Mouse (Mus musculus) ovary, postnatal 14 days (tissue): ENCODE measurements around the gene Lhx6.
A peak's percentile ranks its signal among the peaks of the same experiment; 100 is the strongest.
"Not testable (repeated sequence)": the region's sequence is repeated elsewhere in the genome, so short reads cannot be mapped to it uniquely, and the experiment has no call there.

Source experiments
- DNase-seq: peaks from one replicate; pipeline ENCODE4 v3.0.0; 2022; ENCODE audit warnings: low spot score

Gene Lhx6

DNA sequence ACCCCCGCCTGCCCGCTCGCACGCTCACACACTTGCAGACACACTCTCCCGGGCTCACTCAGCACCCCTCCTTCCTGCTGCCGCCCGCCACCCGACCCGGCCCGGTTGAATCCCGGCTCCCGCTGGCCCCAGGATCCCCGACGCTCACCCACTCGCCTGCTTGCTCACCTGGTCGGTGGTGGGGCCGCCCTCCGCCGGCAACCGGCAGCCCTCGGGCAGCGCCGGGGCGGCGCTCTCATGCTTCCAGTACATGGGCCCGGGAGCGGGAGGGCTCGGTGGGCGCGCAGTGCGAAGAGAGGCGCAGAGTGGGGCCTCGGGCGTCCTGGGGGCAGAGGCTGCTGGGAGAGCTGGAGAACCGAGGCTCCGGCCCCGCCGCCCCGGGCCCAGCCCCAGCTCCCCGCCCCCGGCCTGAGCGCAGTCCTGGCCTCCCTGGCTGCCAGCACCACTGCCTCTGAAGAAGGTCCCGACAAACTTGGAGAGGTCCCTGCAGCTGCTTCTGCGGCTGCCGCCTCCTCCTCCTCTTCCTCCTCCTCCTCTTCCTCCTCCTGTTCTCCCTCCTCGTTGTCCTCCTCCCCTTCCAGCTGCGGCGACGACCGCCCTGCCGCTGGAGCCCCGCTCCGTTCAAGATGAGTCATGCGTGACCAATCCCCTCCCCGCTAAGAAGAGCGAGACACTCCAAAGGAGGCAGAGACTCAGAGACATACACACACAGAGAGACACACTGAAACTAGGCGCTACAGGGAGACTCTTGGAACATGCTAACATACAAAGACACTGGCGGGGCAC, at the start of gene Lhx6:
Gene Lhx6 (minus strand): TSS at position 453 of the 786 bp plus-strand sequence.
- no peak for DNase-seq

GRCm38 (mm10) chr2:36152401-36152800, 47.2 kb upstream of the Lhx6 start:
- not testable (repeated sequence) for DNase-seq

DNA sequence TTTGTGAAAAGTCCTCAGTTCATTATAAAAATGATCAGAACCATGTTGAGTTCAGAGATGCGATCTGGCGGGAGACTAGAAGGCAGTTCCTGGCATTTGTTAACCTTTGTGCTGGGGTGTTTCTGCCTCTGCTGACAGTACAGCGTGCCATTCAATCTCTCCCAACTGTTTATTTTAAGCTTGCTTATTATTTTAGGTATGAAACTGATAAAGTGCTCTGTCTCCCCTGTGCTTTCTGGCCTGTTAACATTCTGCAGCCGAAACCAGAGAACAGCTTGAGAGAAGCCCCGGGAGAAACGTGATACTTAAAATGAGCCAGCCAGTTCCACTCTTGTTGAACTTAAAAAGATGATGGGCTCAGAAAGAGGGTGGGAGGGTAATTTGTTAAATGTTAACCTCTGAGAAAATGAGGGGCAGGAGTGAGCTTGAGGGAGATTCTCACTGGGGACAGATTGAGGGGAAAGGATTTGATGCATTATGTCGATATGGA, 43.7 kb upstream of the Lhx6 start:
- DNase-seq = no peak

GRCm38 (mm10) chr2:36139096-36139495, 33.9 kb upstream of the Lhx6 start:
- DNase-seq = no peak

DNA sequence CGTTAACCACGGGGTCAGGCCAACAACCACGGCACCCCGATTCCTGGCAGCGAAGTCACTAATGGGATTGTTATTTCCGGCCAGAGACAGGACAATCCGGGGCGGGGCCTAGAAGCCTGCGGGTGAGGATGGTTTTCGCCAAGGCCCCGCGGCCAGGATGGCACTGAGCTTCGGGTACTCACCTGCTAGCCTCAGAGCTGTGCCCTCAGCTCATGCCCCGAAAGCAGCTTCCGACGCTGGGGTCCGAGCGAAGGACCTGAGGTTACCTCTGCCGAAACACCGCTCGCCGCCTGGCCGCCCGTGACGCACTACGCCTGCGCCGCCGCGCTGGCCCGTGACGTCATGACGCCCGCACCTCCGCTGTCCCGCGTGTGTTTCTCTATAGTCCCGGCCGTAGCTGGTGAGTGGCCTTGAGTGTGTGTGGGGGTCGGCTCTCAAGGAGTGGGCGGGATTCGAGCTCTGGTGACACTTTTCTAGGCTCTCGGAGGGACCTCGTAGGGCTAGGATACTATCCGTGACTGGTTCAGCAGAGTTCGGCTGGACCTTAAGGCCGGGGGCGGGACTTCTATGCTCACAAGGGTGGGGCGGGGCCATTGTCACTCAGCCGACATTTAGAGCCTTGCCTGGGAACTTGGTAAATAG, 31.2 kb upstream of the Lhx6 start, which contains the start of the genes Mrrf and Rbm18:
Gene Mrrf (plus strand): TSS at position 90 of the 642 bp plus-strand sequence.
Gene Rbm18 (minus strand): TSS at position 474 of the 642 bp plus-strand sequence.
- DNase-seq = peak; percentile 86

GRCm38 (mm10) chr2:36135887-36136286, 30.7 kb upstream of the Lhx6 start:
- no peak for DNase-seq

GRCm38 (mm10) chr2:36129051-36129450, 23.8 kb upstream of the Lhx6 start:
- DNase-seq = no peak

DNA sequence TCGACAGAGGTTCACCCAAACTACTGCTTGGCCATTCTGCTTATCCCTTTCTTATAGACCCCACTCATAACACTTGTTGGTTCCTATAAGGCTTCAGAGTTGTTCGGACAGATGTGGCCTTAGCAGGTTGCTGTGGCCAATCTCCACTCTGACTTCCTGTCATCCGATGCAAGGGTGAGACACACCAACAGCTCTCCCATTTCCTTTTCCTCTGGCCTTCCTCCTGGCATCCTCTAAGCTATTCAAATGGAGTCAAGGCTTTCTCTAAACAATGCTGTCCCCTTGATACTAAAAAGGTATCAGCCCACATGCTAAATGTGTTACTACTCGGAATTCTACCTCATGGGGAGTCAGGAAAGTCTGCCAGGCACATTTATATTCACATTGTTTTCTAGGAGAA, 22.8 kb upstream of the Lhx6 start:
- no peak for DNase-seq

- no peak for DNase-seq
Observed at GRCm38 (mm10) chr2:36126795-36127429, 21.7 kb upstream of the Lhx6 start.

DNA sequence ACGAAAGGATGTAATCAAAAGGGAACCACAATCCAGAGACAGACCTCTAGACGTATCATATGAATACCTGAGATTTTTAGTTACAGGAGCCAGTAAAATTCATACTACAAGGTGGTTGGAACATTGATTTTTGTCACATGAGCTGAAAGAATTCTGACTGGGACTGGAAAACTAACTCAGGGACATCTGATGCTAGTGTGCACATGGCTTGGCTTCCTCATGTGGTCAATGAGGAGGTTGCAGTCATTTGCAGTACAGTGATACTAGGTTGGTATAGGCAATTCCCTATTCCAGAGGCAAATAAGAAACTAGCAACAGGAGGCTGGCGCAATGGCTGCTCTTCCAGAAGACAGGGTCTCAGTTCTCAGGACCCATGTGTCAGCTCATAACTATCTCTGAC, 7.4 kb upstream of the Lhx6 start:
- DNase-seq = no peak

GRCm38 (mm10) chr2:36108615-36109014, 3.4 kb upstream of the Lhx6 start:
- DNase-seq = no peak

- DNase-seq = no peak
Observed at GRCm38 (mm10) chr2:36104436-36104955, 712 bp downstream of the Lhx6 start.

- no peak for DNase-seq
Observed at GRCm38 (mm10) chr2:36103555-36104367, 1.4 kb downstream of the Lhx6 start.

GRCm38 (mm10) chr2:36103069-36103554, 2.1 kb downstream of the Lhx6 start:
- DNase-seq = no peak

DNA sequence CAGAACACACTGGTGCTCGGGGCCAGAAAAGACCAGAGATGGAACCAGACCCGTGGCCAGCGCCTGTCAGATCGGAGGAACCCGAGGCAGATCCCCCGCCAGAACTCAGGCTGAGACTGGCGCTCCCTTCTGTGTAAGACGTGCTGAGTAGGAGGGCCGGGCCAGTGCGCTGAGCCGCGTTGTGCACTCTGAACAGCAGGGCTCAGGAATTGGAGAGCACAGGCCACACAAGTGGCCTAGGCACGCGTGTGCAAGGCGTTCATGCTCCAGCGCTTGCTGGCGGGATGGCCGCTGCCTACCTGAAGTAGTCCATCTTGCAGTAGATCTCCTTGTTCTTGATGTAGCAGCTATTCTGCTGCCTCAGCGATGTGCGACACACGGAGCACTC, 2.7 kb downstream of the Lhx6 start:
- no peak for DNase-seq

DNA sequence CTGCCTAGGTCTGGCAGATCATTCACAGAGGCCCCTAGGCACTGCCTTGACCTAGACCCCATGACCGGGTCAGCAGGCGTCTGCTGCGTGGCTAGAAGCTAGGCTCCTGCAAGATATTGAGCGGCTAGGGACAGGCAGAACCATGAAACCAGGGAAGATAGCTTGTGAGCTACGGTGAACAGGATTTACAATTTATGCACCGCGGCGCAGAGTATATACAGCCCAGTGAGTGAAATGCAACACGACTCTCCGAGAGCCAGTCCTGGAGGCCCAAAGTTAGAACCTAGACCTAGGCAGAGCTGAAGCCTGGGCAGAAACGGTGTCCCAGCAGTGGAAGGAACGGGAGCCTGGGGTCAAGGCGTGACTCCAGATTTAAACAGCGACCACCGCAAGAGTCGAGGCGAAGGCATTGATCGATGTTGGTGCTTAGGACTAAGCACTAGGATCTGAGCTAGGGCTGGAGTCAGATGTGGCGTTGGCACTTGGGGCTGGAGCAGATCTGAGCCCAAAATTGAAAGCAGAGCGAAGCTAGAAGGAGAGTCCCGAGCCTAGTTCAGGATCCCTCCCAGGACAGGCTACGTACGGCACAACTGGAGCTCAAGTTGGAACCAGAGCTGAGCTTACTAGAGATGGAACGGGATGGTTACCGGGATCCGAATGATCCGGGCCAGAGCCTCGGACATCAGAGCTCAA, 3.2 kb downstream of the Lhx6 start:
- no peak for DNase-seq

DNA sequence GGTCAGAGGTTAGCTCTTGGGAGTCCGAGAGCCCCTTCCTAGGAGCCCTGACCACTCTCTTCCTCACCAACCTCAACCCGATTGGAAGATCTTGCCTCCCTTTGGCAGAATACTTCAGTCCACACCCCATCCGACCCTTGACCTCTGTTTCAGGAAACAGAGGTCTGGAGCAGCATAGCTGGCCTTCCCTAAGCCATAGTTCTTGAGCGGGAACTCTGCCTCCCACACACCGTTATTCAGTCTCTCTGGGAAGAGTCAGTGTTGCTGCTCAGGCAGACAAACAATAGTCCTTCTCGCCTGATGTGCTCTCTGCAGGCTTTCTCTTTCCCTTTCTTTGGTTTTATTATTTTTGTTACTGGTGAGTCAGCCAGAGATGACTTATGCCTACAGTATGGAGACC, 5.5 kb downstream of the Lhx6 start:
- no peak for DNase-seq

DNA sequence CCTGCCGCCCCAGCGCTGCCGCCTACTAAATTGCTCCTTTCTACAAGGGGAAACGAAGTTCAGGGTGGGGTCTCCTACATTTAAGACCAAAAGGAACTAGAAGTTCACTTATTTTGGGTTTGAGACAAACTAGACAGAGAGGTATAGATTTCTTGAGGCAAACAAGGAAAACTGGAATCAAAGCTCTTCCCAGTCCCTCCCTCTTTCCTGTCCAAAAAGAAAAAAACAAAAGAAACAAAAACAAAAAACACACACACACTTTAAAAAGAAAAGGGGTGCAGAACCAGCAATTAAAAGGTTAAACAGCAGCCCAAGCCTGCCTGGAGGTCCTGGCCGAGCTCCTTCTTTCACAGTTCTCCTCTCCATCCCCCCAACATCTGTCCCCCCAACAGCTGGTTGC, 7.2 kb downstream of the Lhx6 start:
- no peak for DNase-seq

- DNase-seq = no peak
Observed at GRCm38 (mm10) chr2:36097129-36097815, 7.9 kb downstream of the Lhx6 start.

GRCm38 (mm10) chr2:36093914-36094475, 11.2 kb downstream of the Lhx6 start:
- no peak for DNase-seq
